Mouse (Mus musculus) layer of hippocampus, postnatal 25 days (tissue): Measurements from ENCODE around the gene Fzd5. TPM values are rescaled to one million over a fixed set of nuclear protein-coding genes. Genes with fewer than 3 reads are reported as not detected.

Experiments
- DNase-seq, 2 experiments: peaks; one replicate each; pipeline ENCODE4 v3.0.0; 2022; ENCODE audit warnings: mixed read lengths in 2 of 2, low spot score in 1 of 2; ENCODE audit errors: extremely low spot score in 1 of 2
- total RNA-seq, 2 experiments: library from RNA; stranded (reverse); gene quantifications; 2 replicates each; pipeline ENCODE4 v1.2.3; 2021

The Fzd5 gene
- total RNA-seq, result 1 to 10 TPM in 1 of 2 experiments, under 1 TPM in 1; 0.79 to 1.0 TPM

GRCm38 (mm10) chr1:64737502-64738179 is at the start of gene Fzd5:
Gene Fzd5 (minus strand): TSS chr1:64737751.
- DNase-seq, result peak; percentile 37 to 47

- no peak for DNase-seq
Measured at GRCm38 (mm10) chr1:64779863-64780262, 42.3 kb upstream of the Fzd5 start.

- no peak for DNase-seq
Measured at GRCm38 (mm10) chr1:64779415-64779814, 41.9 kb upstream of the Fzd5 start.

- no peak for DNase-seq
Measured at GRCm38 (mm10) chr1:64773305-64773704, 35.8 kb upstream of the Fzd5 start.

GRCm38 (mm10) chr1:64770169-64770568 is 32.6 kb upstream of the Fzd5 start:
- DNase-seq, result no peak

- no peak for DNase-seq
Measured at GRCm38 (mm10) chr1:64761646-64762045, 24.1 kb upstream of the Fzd5 start.

- no peak for DNase-seq
Measured at GRCm38 (mm10) chr1:64757766-64758165, 20.2 kb upstream of the Fzd5 start.

- no peak for DNase-seq
Measured at GRCm38 (mm10) chr1:64757254-64757653, 19.7 kb upstream of the Fzd5 start.

GRCm38 (mm10) chr1:64756640-64757030 is 19.1 kb upstream of the Fzd5 start:
- DNase-seq, result no peak

GRCm38 (mm10) chr1:64755971-64756639 is 18.6 kb upstream of the Fzd5 start:
- no peak for DNase-seq

- DNase-seq, result no peak
Measured at GRCm38 (mm10) chr1:64754658-64755057, 17.1 kb upstream of the Fzd5 start.

- DNase-seq, result no peak
Measured at GRCm38 (mm10) chr1:64753668-64754067, 16.1 kb upstream of the Fzd5 start.

- no peak for DNase-seq
Measured at GRCm38 (mm10) chr1:64753109-64753508, 15.6 kb upstream of the Fzd5 start.

- no peak for DNase-seq
Measured at GRCm38 (mm10) chr1:64744616-64745015, 7.1 kb upstream of the Fzd5 start.

- no peak for DNase-seq
Measured at GRCm38 (mm10) chr1:64742741-64743408, 5.3 kb upstream of the Fzd5 start.

GRCm38 (mm10) chr1:64738661-64739082 is 1.1 kb upstream of the Fzd5 start:
- DNase-seq, result no peak

- DNase-seq, result no peak
Measured at GRCm38 (mm10) chr1:64738180-64738555, 617 bp upstream of the Fzd5 start.

- DNase-seq, result no peak
Measured at GRCm38 (mm10) chr1:64736681-64737501, 660 bp downstream of the Fzd5 start.

- DNase-seq, result peak in 1 of 2 experiments; percentile 9
Measured at GRCm38 (mm10) chr1:64735781-64736680, 1.5 kb downstream of the Fzd5 start.
